Mouse (Mus musculus): ENCODE data around the gene Sytl1. TPM values are rescaled to one million over a fixed set of nuclear protein-coding genes. Genes with fewer than 3 reads are reported as not detected.
A peak's percentile ranks its signal among the peaks of the same experiment; 100 is the strongest.

The Sytl1 gene
- total RNA-seq, 1 experiment = 2.0 TPM

- no peak for DNase-seq (ENCODE audit: low read depth, low spot score)
- in situ Hi-C loops (cut with MboI; ENCODE audit: low sequenced_read_pairs in 2 of 2, unreplicated experiment in 2 of 2) = no loop called here
- no peak for TF ChIP-seq MAFK (IDR thresholded peaks at IDR 0.05; ENCODE audit: insufficient read depth, low read depth, low read length)
- TF ChIP-seq HCFC1 (IDR thresholded peaks at IDR 0.05; ENCODE audit: borderline replicate concordance, insufficient read depth, low read length) = no peak
- TF ChIP-seq CHD2 (IDR thresholded peaks at IDR 0.05; ENCODE audit: low read depth, low read length) = no peak
- no peak for TF ChIP-seq ZNF384 (IDR thresholded peaks at IDR 0.05; ENCODE audit: low read depth, low read length)
- no peak for TF ChIP-seq ZC3H11A (IDR thresholded peaks at IDR 0.05; ENCODE audit: borderline replicate concordance, low read depth, low read length)
- Histone ChIP-seq H3K27ac (ENCODE audit: insufficient read depth, low read depth, low read length, poor library complexity, severe bottlenecking) (no peak overlapping the region), H3K9me3 (ENCODE audit: control insufficient read depth, insufficient read depth, low read depth, low read length) (no peaks in the 10 kb centered on the region), H3K4me1 (ENCODE audit: control insufficient read depth in 2 of 2, insufficient read depth in 2 of 2, low read length in 2 of 2, poor library complexity in 1 of 2) (no peaks in the 10 kb centered on the region), H3K9ac (ENCODE audit: insufficient read depth, low read depth, low read length, poor library complexity, severe bottlenecking) (no peak overlapping the region), H3K4me3 (ENCODE audit: insufficient read depth in 1 of 2, low read depth in 1 of 2, low read length in 2 of 2, poor library complexity in 1 of 2, severe bottlenecking in 1 of 2) (no peak overlapping the region), H3K36me3 (ENCODE audit: control insufficient read depth, insufficient read depth, low read length, poor library complexity, severe bottlenecking) (no peaks in the 10 kb centered on the region)
Observed at GRCm38 (mm10) chr4:133235415-133235814, 27.5 kb downstream of the Sytl1 start.

- Histone ChIP-seq H3K36me3 (ENCODE audit: control insufficient read depth, insufficient read depth, low read length, poor library complexity, severe bottlenecking) (no peaks in the 10 kb centered on the region), H3K9ac (ENCODE audit: insufficient read depth, low read depth, low read length, poor library complexity, severe bottlenecking) (no peak overlapping the region), H3K4me3 (ENCODE audit: insufficient read depth in 1 of 2, low read depth in 1 of 2, low read length in 2 of 2, poor library complexity in 1 of 2, severe bottlenecking in 1 of 2) (no peak overlapping the region), H3K9me3 (ENCODE audit: control insufficient read depth, insufficient read depth, low read depth, low read length) (no peaks in the 10 kb centered on the region), H3K27ac (ENCODE audit: insufficient read depth, low read depth, low read length, poor library complexity, severe bottlenecking) (no peak overlapping the region), H3K4me1 (ENCODE audit: control insufficient read depth in 2 of 2, insufficient read depth in 2 of 2, low read length in 2 of 2, poor library complexity in 1 of 2) (peaks cover 0 to 2% of the 10 kb centered on the region in 2 experiments; a peak in 1 of 4 replicates)
- DNase-seq (ENCODE audit: low read depth, low spot score) = no peak
- in situ Hi-C loops (cut with MboI; ENCODE audit: low sequenced_read_pairs in 2 of 2, unreplicated experiment in 2 of 2) = no loop called here
- TF ChIP-seq HCFC1 (IDR thresholded peaks at IDR 0.05; ENCODE audit: borderline replicate concordance, insufficient read depth, low read length) (no peak), MAFK (IDR thresholded peaks at IDR 0.05; ENCODE audit: insufficient read depth, low read depth, low read length) (no peak), ZC3H11A (IDR thresholded peaks at IDR 0.05; ENCODE audit: borderline replicate concordance, low read depth, low read length) (no peak), CHD2 (IDR thresholded peaks at IDR 0.05; ENCODE audit: low read depth, low read length) (no peak), ZNF384 (IDR thresholded peaks at IDR 0.05; ENCODE audit: low read depth, low read length) (no peak)
Observed at GRCm38 (mm10) chr4:133234771-133235170, 28.1 kb downstream of the Sytl1 start.

GRCm38 (mm10) chr4:133233285-133233976, 29.5 kb downstream of the Sytl1 start:
- Histone ChIP-seq H3K9me3 (ENCODE audit: control insufficient read depth, insufficient read depth, low read depth, low read length) (no peaks in the 10 kb centered on the region), H3K36me3 (ENCODE audit: control insufficient read depth, insufficient read depth, low read length, poor library complexity, severe bottlenecking) (no peaks in the 10 kb centered on the region), H3K4me3 (ENCODE audit: insufficient read depth in 1 of 2, low read depth in 1 of 2, low read length in 2 of 2, poor library complexity in 1 of 2, severe bottlenecking in 1 of 2) (no peak overlapping the region), H3K9ac (ENCODE audit: insufficient read depth, low read depth, low read length, poor library complexity, severe bottlenecking) (no peak overlapping the region), H3K27ac (ENCODE audit: insufficient read depth, low read depth, low read length, poor library complexity, severe bottlenecking) (no peak overlapping the region), H3K4me1 (ENCODE audit: control insufficient read depth in 2 of 2, insufficient read depth in 2 of 2, low read length in 2 of 2, poor library complexity in 1 of 2) (peaks cover 0 to 9% of the 10 kb centered on the region in 2 experiments; a peak in 3 of 4 replicates)
- no peak for TF ChIP-seq CHD2 (IDR thresholded peaks at IDR 0.05; ENCODE audit: low read depth, low read length)
- peak; percentile 89 for TF ChIP-seq ZNF384 (IDR thresholded peaks at IDR 0.05; ENCODE audit: low read depth, low read length)
- TF ChIP-seq HCFC1 (IDR thresholded peaks at IDR 0.05; ENCODE audit: borderline replicate concordance, insufficient read depth, low read length) = no peak
- TF ChIP-seq ZC3H11A (IDR thresholded peaks at IDR 0.05; ENCODE audit: borderline replicate concordance, low read depth, low read length) = no peak
- no peak for DNase-seq (ENCODE audit: low read depth, low spot score)
- in situ Hi-C loops (cut with MboI; ENCODE audit: low sequenced_read_pairs in 2 of 2, unreplicated experiment in 2 of 2) = no loop called here

- Histone ChIP-seq H3K4me3 (ENCODE audit: insufficient read depth in 1 of 2, low read depth in 1 of 2, low read length in 2 of 2, poor library complexity in 1 of 2, severe bottlenecking in 1 of 2) (no peak overlapping the region), H3K9ac (ENCODE audit: insufficient read depth, low read depth, low read length, poor library complexity, severe bottlenecking) (no peak overlapping the region), H3K4me1 (ENCODE audit: control insufficient read depth in 2 of 2, insufficient read depth in 2 of 2, low read length in 2 of 2, poor library complexity in 1 of 2) (peaks cover 0 to 15% of the 10 kb centered on the region in 2 experiments; a peak in 3 of 4 replicates), H3K9me3 (ENCODE audit: control insufficient read depth, insufficient read depth, low read depth, low read length) (no peaks in the 10 kb centered on the region), H3K27ac (ENCODE audit: insufficient read depth, low read depth, low read length, poor library complexity, severe bottlenecking) (no peak overlapping the region), H3K36me3 (ENCODE audit: control insufficient read depth, insufficient read depth, low read length, poor library complexity, severe bottlenecking) (no peaks in the 10 kb centered on the region)
- no peak for TF ChIP-seq MAFK (IDR thresholded peaks at IDR 0.05; ENCODE audit: insufficient read depth, low read depth, low read length)
- no peak for TF ChIP-seq ZC3H11A (IDR thresholded peaks at IDR 0.05; ENCODE audit: borderline replicate concordance, low read depth, low read length)
- no peak for TF ChIP-seq CHD2 (IDR thresholded peaks at IDR 0.05; ENCODE audit: low read depth, low read length)
- TF ChIP-seq HCFC1 (IDR thresholded peaks at IDR 0.05; ENCODE audit: borderline replicate concordance, insufficient read depth, low read length) = no peak
- in situ Hi-C loops (cut with MboI; ENCODE audit: low sequenced_read_pairs in 2 of 2, unreplicated experiment in 2 of 2) = no loop called here
- no peak for DNase-seq (ENCODE audit: low read depth, low spot score)
Observed at GRCm38 (mm10) chr4:133229582-133229981, 33.3 kb downstream of the Sytl1 start.
